Mouse (Mus musculus) G1E (cell line): ENCODE measurements around the gene Ranbp2.

ENCODE experiments used
- CTCF ChIP-seq: IDR thresholded peaks from 2 replicates; pipeline ENCODE4 v1.5.1; 2012; ENCODE audit warnings: low read depth, low read length, inconsistent platforms, mixed read lengths
- GATA1 ChIP-seq: IDR thresholded peaks from 2 replicates; pipeline ENCODE4 v1.6.1; 2012; ENCODE audit warnings: borderline replicate concordance, low read length, inconsistent platforms, mixed read lengths
- GATA2 ChIP-seq: IDR thresholded peaks from 2 replicates; pipeline ENCODE4 v1.6.1; 2012; ENCODE audit warnings: low read depth, low read length, inconsistent platforms, borderline replicate concordance
- POLR2AphosphoS5 ChIP-seq: IDR thresholded peaks from 2 replicates; pipeline ENCODE4 v1.6.1; 2012; ENCODE audit warnings: low read depth, low read length, inconsistent platforms; ENCODE audit not compliant: insufficient replicate concordance
- TAL1 ChIP-seq: conservative IDR thresholded peaks from 2 replicates; pipeline ENCODE4 v1.6.1; 2012; ENCODE audit warnings: low read depth, low read length, inconsistent platforms, mixed read lengths

- TF ChIP-seq GATA1 = no peak
- TF ChIP-seq CTCF = no peak
- TF ChIP-seq TAL1 = no peak
- TF ChIP-seq POLR2AphosphoS5 = no peak
- TF ChIP-seq GATA2 = no peak
These were observed 82.6 kb downstream of the Ranbp2 start for GRCm38 (mm10) chr10:58529358-58529757.
